Mouse (Mus musculus): ENCODE results near the gene Ppih.

DNA sequence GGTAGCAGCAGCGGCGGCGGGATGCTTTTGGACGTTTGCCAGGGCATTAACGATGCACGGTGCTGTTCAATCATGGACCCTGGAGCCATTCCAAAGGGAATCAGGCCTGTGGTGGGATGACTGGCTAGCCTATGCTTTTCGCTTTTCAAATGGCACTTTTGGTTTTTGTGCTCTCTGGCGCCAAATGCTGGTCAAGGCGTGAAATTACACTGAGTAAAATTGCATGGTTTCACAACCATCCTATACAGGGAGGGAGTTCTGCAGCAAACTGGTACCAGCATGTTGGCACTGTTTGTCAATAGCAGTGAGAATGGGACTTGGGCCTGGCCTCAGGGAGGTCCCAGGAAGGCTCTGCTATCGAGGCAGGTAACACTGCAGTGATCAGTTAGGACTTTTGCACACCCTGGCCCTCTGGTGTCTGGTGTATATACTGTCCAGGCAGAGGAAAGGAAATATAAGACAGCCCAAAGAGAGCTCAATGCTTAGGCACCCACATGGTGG is 18.6 kb upstream of the Ppih start:
- no peak for TF ChIP-seq POLR2A (IDR thresholded peaks at IDR 0.05; ENCODE audit: control insufficient read depth, extremely low read depth, insufficient read depth, low read length, poor library complexity)
- TF ChIP-seq CTCF (IDR thresholded peaks at IDR 0.05; ENCODE audit: borderline replicate concordance, control insufficient read depth, extremely low read depth, insufficient read depth, low read length, poor library complexity), result peak; percentile 47; the same call in 1 of the 2 replicates
